Mouse (Mus musculus) testis, adult 2 months (tissue): ENCODE data around the gene Ogn.

Experiments used
- CTCF ChIP-seq: fragments of 200-500 bp; IDR thresholded peaks from 2 replicates; pipeline ENCODE4 v1.5.1; 2012; ENCODE audit warnings: low read depth, mild to moderate bottlenecking, inconsistent platforms, low read length, moderate library complexity; ENCODE audit not compliant: control insufficient read depth, insufficient read depth, insufficient replicate concordance
- POLR2A ChIP-seq: fragments of 200-500 bp; IDR thresholded peaks from 2 replicates; pipeline ENCODE4 v1.6.1; 2012; ENCODE audit warnings: low read depth, mild to moderate bottlenecking, inconsistent platforms, low read length, moderate library complexity; ENCODE audit not compliant: control insufficient read depth

DNA sequence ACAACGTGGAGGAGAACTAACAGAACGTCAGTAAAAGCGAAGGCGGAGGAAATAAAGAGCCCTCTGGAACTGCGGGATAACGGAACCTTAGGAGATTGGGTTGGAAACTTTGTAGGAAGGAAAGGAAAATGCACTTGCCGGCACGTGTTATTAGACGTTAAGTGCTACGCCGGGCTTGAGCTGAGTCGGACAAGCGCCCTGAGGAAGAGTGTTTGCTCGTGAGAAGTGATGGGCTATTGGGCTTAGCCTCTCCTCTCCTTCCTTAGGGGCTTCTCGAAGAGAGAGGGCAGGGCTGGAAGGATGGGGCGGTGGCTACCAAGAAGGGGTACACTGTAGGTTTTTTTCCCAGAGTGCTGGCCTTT lies 45.3 kb downstream of the Ogn start:
- TF ChIP-seq CTCF (no peak), POLR2A (peak; percentile 89)
